Mouse (Mus musculus) layer of hippocampus, adult 2 months (tissue): ENCODE results near the gene Ralgps1. TPM values are rescaled to one million over a fixed set of nuclear protein-coding genes. Genes with fewer than 3 reads are reported as not detected.

Experiments
- DNase-seq, 2 experiments: peaks; one replicate each; pipeline ENCODE4 v3.0.0; 2022; ENCODE audit warnings: low spot score in 2 of 2
- H3K27ac ChIP-seq: fragments of 200-600 bp; 2 replicates; pipeline ENCODE4 v1.8.1; 2022
- H3K4me3 ChIP-seq: fragments of 200-600 bp; 2 replicates; pipeline ENCODE4 v1.8.1; 2022; ENCODE audit warnings: mild to moderate bottlenecking
- CTCF ChIP-seq: fragments of 200-600 bp; conservative IDR thresholded peaks from 2 replicates; pipeline ENCODE4 v1.8.1; 2022; ENCODE audit warnings: antibody characterized with exemption, mild to moderate bottlenecking, moderate library complexity
- microRNA-seq, 2 experiments: library from miRNA; unstranded; fragments of <30 nt; microRNA quantifications; one replicate each; pipeline ENCODE4 v1.2.0; 2021
- total RNA-seq, 2 experiments: library from RNA; stranded (reverse); gene quantifications; 2 replicates each; pipeline ENCODE4 v1.2.3; 2021

Gene Ralgps1
- total RNA-seq, 2 experiments from 2014 or later: 68.2 TPM

GRCm38 (mm10) chr2:33089356-33090032 lies 281.8 kb downstream of the Ralgps1 start:
- no peak for TF ChIP-seq CTCF
- no peak overlapping the region for H3K4me3 ChIP-seq
- DNase-seq: no peak
- H3K27ac ChIP-seq: no peak overlapping the region

GRCm38 (mm10) chr2:33086671-33087363 lies 284.5 kb downstream of the Ralgps1 start:
- DNase-seq: no peak
- no peak for TF ChIP-seq CTCF
- H3K4me3 ChIP-seq: no peak overlapping the region
- H3K27ac ChIP-seq: peak overlapping the region; percentile 14; the same call in 1 of the 2 replicates

- TF ChIP-seq CTCF: no peak
- peak overlapping the region; percentile 47; the same call in 1 of the 2 replicates for H3K27ac ChIP-seq
- H3K4me3 ChIP-seq: peak overlapping the region; percentile 15; the same call in 1 of the 2 replicates
- DNase-seq: no peak
Observed at GRCm38 (mm10) chr2:33086016-33086596, 285.2 kb downstream of the Ralgps1 start.

GRCm38 (mm10) chr2:33084221-33084620 lies 287.1 kb downstream of the Ralgps1 start:
- DNase-seq: no peak
- Histone ChIP-seq H3K27ac (no peak overlapping the region), H3K4me3 (no peak overlapping the region)
- no peak for TF ChIP-seq CTCF

Small RNA genes within 50 kb of the gene (microRNA-seq; reads per million reads assigned to microRNA genes)
- 0 reads per million in 2 experiments for gene Gm25998

Other genes with a start within 250 kb of the Ralgps1 start
- gene Garnl3, start 239.8 kb downstream of the Ralgps1 start, total RNA-seq: 10 to 100 TPM; 31.7 to 35.2 TPM
- gene Angptl2, start 155.4 kb downstream of the Ralgps1 start, total RNA-seq: 1 to 10 TPM in 1 of 2 experiments, under 1 TPM in 1; 0.81 to 2.2 TPM
- gene Zbtb34, start 59.8 kb upstream of the Ralgps1 start, total RNA-seq: 10 to 100 TPM; 13.9 to 14.8 TPM
- 10 to 100 TPM; 24.1 to 27.4 TPM for gene Zbtb43, start 97.1 kb upstream of the Ralgps1 start, total RNA-seq